24 mouse cellular contexts compared by ENCODE assay signal in genomic region chr16:48192197-48192596, GRCm38 (mm10).
DNase-seq lines count a peak whose midpoint lies in the region; ATAC-seq and TF ChIP-seq lines count a peak whose summit lies in the region.
"Had no signal": no experiment of that assay in that cellular context is flagged by ENCODE, and none has a peak within 500 bp of the region (broad histone marks: within the 10 kb centered on the region; RNA-seq: fewer than 3 reads in every experiment).

No protein-coding gene starts in this region.

- no peaks in the 10 kb centered on the region for H3K36me3 ChIP-seq in intestine, embryonic 16.5 days (ENCODE audit: control insufficient read depth, insufficient read depth, low read length)
- no peaks in the 10 kb centered on the region for H3K36me3 ChIP-seq in intestine, postnatal 0 days (ENCODE audit: control insufficient read depth, insufficient read depth)
- no peaks in the 10 kb centered on the region for H3K36me3 ChIP-seq in liver, adult 2 months (ENCODE audit: control insufficient read depth, insufficient read depth, low read length)
- H3K36me3 ChIP-seq in liver, embryonic 12.5 days = no peaks in the 10 kb centered on the region
- H3K36me3 ChIP-seq in lung, embryonic 15.5 days = no peaks in the 10 kb centered on the region
- H3K36me3 ChIP-seq: embryonic facial prominence, embryonic 10.5 days; embryonic facial prominence, embryonic 12.5 days; forebrain, embryonic 15.5 days; G1E had no signal

- TF ChIP-seq CTCF in intestine, postnatal 0 days (IDR thresholded peaks at IDR 0.05; ENCODE audit: low read depth) = no peak
- TF ChIP-seq CTCF in liver, adult 2 months (IDR thresholded peaks at IDR 0.05; ENCODE audit: low read depth, low read length) = no peak

- peak; percentile 16 for DNase-seq in liver, adult 2 months (ENCODE audit: extremely low read depth, low read depth, low spot score)
- DNase-seq in lung, postnatal 25 days (ENCODE audit: low spot score) = no peak
- DNase-seq: adrenal gland, adult 8-10 months; adrenal gland, postnatal 14 days; adrenal gland, postnatal 36 days; B cell, adult 2 months; cerebellum, adult 11-12 months; cerebellum, adult 2 months; cerebellum, adult 9-10 months; cerebellum, postnatal 10 days; cerebellum, postnatal 25 days had no signal

- no peaks in the 10 kb centered on the region for H3K9me3 ChIP-seq in intestine, embryonic 16.5 days (ENCODE audit: control insufficient read depth, low read length)
- H3K9me3 ChIP-seq in intestine, postnatal 0 days (ENCODE audit: control insufficient read depth) = no peaks in the 10 kb centered on the region
- 0 out of 2 replicates have a peak, but pooled peaks cover 4% of the 10 kb centered on the region for H3K9me3 ChIP-seq in liver, embryonic 12.5 days (replicated peaks)
- H3K9me3 ChIP-seq in lung, embryonic 15.5 days = no peaks in the 10 kb centered on the region
- H3K9me3 ChIP-seq: embryonic facial prominence, embryonic 10.5 days; embryonic facial prominence, embryonic 12.5 days; forebrain, embryonic 13.5 days; forebrain, embryonic 15.5 days; G1E had no signal

- WGBS in intestine, embryonic 16.5 days = 61% methylated on average over 3 of the region's 3 CpGs
- WGBS in intestine, postnatal 0 days = 68% methylated on average over 3 of the region's 3 CpGs
- 74% methylated on average over 3 of the region's 3 CpGs for WGBS in liver, adult 2 months
- WGBS in liver, embryonic 12.5 days (ENCODE audit: insufficient replicate concordance) = 60% methylated on average over 3 of the region's 3 CpGs
- 51% methylated on average over 3 of the region's 3 CpGs for WGBS in lung, embryonic 15.5 days

- TF ChIP-seq POLR2A in liver, adult 2 months (IDR thresholded peaks at IDR 0.05; ENCODE audit: extremely low read depth, insufficient read depth, low read length) = no peak

- H3K9ac ChIP-seq in intestine, embryonic 16.5 days (ENCODE audit: low read depth, low read length) = no peak overlapping the region
- no peak overlapping the region for H3K9ac ChIP-seq in intestine, postnatal 0 days (ENCODE audit: low read depth, low read length)
- no peak overlapping the region for H3K9ac ChIP-seq in liver, adult 2 months (ENCODE audit: low read depth, low read length)
- H3K9ac ChIP-seq in liver, embryonic 12.5 days = no peak overlapping the region
- no peak overlapping the region for H3K9ac ChIP-seq in lung, embryonic 15.5 days
- H3K9ac ChIP-seq: embryonic facial prominence, embryonic 12.5 days; forebrain, embryonic 13.5 days; forebrain, embryonic 15.5 days had no signal

- 0 out of 2 replicates have a peak, but pooled peaks have one; percentile 11 for ATAC-seq in intestine, embryonic 16.5 days
- no peak for ATAC-seq in intestine, postnatal 0 days
- no peak for ATAC-seq in liver, embryonic 12.5 days
- ATAC-seq in lung, embryonic 15.5 days (ENCODE audit: borderline replicate concordance, extremely low read depth, low FRiP score, low TSS enrichment) = peak; percentile 52; the same call in 1 of the 2 replicates
- ATAC-seq: activated CD4-positive, CD25-positive, alpha-beta regulatory T cell, adult 4 months; CD4-positive, CD25-positive, alpha-beta regulatory T cell, adult 4 months; forebrain, embryonic 13.5 days; forebrain, embryonic 15.5 days; Patski had no signal

- H3K4me2 ChIP-seq in intestine, embryonic 16.5 days (ENCODE audit: low read depth, low read length) = no peak overlapping the region
- H3K4me2 ChIP-seq in intestine, postnatal 0 days (replicated peaks; ENCODE audit: low read depth) = no peak overlapping the region
- H3K4me2 ChIP-seq in liver, embryonic 12.5 days = no peak overlapping the region
- no peak overlapping the region for H3K4me2 ChIP-seq in lung, embryonic 15.5 days
- H3K4me2 ChIP-seq: embryonic facial prominence, embryonic 12.5 days; forebrain, embryonic 13.5 days; forebrain, embryonic 15.5 days had no signal

- no peak overlapping the region for H3K27ac ChIP-seq in intestine, embryonic 16.5 days (ENCODE audit: low read length)
- no peak overlapping the region for H3K27ac ChIP-seq in intestine, postnatal 0 days (ENCODE audit: low read depth, low read length)
- H3K27ac ChIP-seq in liver, adult 2 months (replicated peaks; ENCODE audit: insufficient read depth, low read depth, low read length) = no peak overlapping the region
- no peak overlapping the region for H3K27ac ChIP-seq in liver, embryonic 12.5 days
- no peak overlapping the region for H3K27ac ChIP-seq in lung, embryonic 15.5 days
- H3K27ac ChIP-seq: embryonic facial prominence, embryonic 10.5 days; embryonic facial prominence, embryonic 12.5 days; forebrain, embryonic 13.5 days; forebrain, embryonic 15.5 days had no signal

- no peaks in the 10 kb centered on the region for H3K79me2 ChIP-seq in liver, adult 2 months (ENCODE audit: control insufficient read depth, insufficient read depth, low read length)

- no peaks in the 10 kb centered on the region for H3K4me1 ChIP-seq in intestine, embryonic 16.5 days (ENCODE audit: control insufficient read depth, insufficient read depth, low read length)
- no peaks in the 10 kb centered on the region for H3K4me1 ChIP-seq in intestine, postnatal 0 days (replicated peaks; ENCODE audit: control insufficient read depth, insufficient read depth, low read length)
- H3K4me1 ChIP-seq in liver, adult 2 months (ENCODE audit: control insufficient read depth, insufficient read depth, low read length) = no peaks in the 10 kb centered on the region
- no peaks in the 10 kb centered on the region for H3K4me1 ChIP-seq in liver, embryonic 12.5 days
- H3K4me1 ChIP-seq in lung, embryonic 15.5 days = no peaks in the 10 kb centered on the region
- H3K4me1 ChIP-seq: embryonic facial prominence, embryonic 10.5 days; embryonic facial prominence, embryonic 12.5 days; forebrain, embryonic 13.5 days; forebrain, embryonic 15.5 days had no signal

- no peak overlapping the region for H3K4me3 ChIP-seq in intestine, embryonic 16.5 days (ENCODE audit: low read length)
- H3K4me3 ChIP-seq in intestine, postnatal 0 days (ENCODE audit: low read depth, low read length) = no peak overlapping the region
- H3K4me3 ChIP-seq in liver, adult 2 months (ENCODE audit: insufficient read depth, low read depth, low read length) = no peak overlapping the region
- no peak overlapping the region for H3K4me3 ChIP-seq in liver, embryonic 12.5 days
- H3K4me3 ChIP-seq in lung, embryonic 15.5 days = no peak overlapping the region
- H3K4me3 ChIP-seq: embryonic facial prominence, embryonic 10.5 days; embryonic facial prominence, embryonic 12.5 days; forebrain, embryonic 13.5 days; forebrain, embryonic 15.5 days had no signal

- H3K27me3 ChIP-seq in intestine, embryonic 16.5 days (replicated peaks; ENCODE audit: control insufficient read depth, insufficient read depth, low read length) = no peaks in the 10 kb centered on the region
- H3K27me3 ChIP-seq in intestine, postnatal 0 days (replicated peaks; ENCODE audit: control insufficient read depth, insufficient read depth, low read length) = no peaks in the 10 kb centered on the region
- H3K27me3 ChIP-seq in liver, adult 2 months (ENCODE audit: control insufficient read depth, insufficient read depth, low read length) = no peaks in the 10 kb centered on the region
- H3K27me3 ChIP-seq in liver, embryonic 12.5 days (replicated peaks) = no peaks in the 10 kb centered on the region
- no peaks in the 10 kb centered on the region for H3K27me3 ChIP-seq in lung, embryonic 15.5 days
- H3K27me3 ChIP-seq: CH12.LX; embryonic facial prominence, embryonic 12.5 days; forebrain, embryonic 13.5 days; forebrain, embryonic 15.5 days; Patski had no signal

Comparison
In these comparisons a context has a peak if more than half of its experiments do, and no peak if none do; other contexts are left out.
1. ATAC-seq: peak in intestine, embryonic 16.5 days (single experiment) and lung, embryonic 15.5 days (single experiment); none in intestine, postnatal 0 days (single experiment) and liver, embryonic 12.5 days (single experiment).